Mouse (Mus musculus): ENCODE measurements around the gene 6030445D17Rik.

The 6030445D17Rik gene

GRCm38 (mm10) chr4:136462086-136462838, at the start of gene 6030445D17Rik:
Gene 6030445D17Rik, plus strand, starts transcription at chr4:136462250.
- peak; percentile 76 for DNase-seq

- DNase-seq = no peak
Observed at GRCm38 (mm10) chr4:136415477-136415876, 46.6 kb upstream of the 6030445D17Rik start.

- DNase-seq = peak in 1 of 2 experiments; percentile 13
Observed at GRCm38 (mm10) chr4:136418962-136419361, 43.1 kb upstream of the 6030445D17Rik start.

- no peak for DNase-seq
Observed at GRCm38 (mm10) chr4:136419386-136419785, 42.7 kb upstream of the 6030445D17Rik start.

GRCm38 (mm10) chr4:136423224-136423623, 38.8 kb upstream of the 6030445D17Rik start, which contains the start of gene Htr1d:
Gene Htr1d, plus strand, starts transcription at chr4:136423524.
- DNase-seq = no peak

- peak; percentile 5 to 15 for DNase-seq
Observed at GRCm38 (mm10) chr4:136424120-136424999, 37.7 kb upstream of the 6030445D17Rik start.

GRCm38 (mm10) chr4:136425000-136425288, 37.1 kb upstream of the 6030445D17Rik start:
- peak; percentile 49 to 71 for DNase-seq

- DNase-seq = peak; percentile 9 to 17
Observed at GRCm38 (mm10) chr4:136430609-136431375, 31.3 kb upstream of the 6030445D17Rik start.

GRCm38 (mm10) chr4:136431376-136431693, 30.7 kb upstream of the 6030445D17Rik start:
- DNase-seq = peak; percentile 73 to 84

- no peak for DNase-seq
Observed at GRCm38 (mm10) chr4:136434029-136434428, 28.0 kb upstream of the 6030445D17Rik start.

- DNase-seq = no peak
Observed at GRCm38 (mm10) chr4:136439106-136439505, 22.9 kb upstream of the 6030445D17Rik start.

- DNase-seq = no peak
Observed at GRCm38 (mm10) chr4:136441354-136442043, 20.6 kb upstream of the 6030445D17Rik start.

GRCm38 (mm10) chr4:136444561-136444960, 17.5 kb upstream of the 6030445D17Rik start:
- DNase-seq = no peak

GRCm38 (mm10) chr4:136449795-136450194, 12.3 kb upstream of the 6030445D17Rik start:
- DNase-seq = no peak

GRCm38 (mm10) chr4:136450271-136450670, 11.8 kb upstream of the 6030445D17Rik start:
- no peak for DNase-seq

GRCm38 (mm10) chr4:136451564-136451963, 10.5 kb upstream of the 6030445D17Rik start:
- peak in 1 of 2 experiments; percentile 27 for DNase-seq

- DNase-seq = no peak
Observed at GRCm38 (mm10) chr4:136452286-136452685, 9.8 kb upstream of the 6030445D17Rik start.

GRCm38 (mm10) chr4:136452792-136453191, 9.3 kb upstream of the 6030445D17Rik start:
- no peak for DNase-seq

- DNase-seq = peak; percentile 84 to 90
Observed at GRCm38 (mm10) chr4:136454850-136455260, 7.2 kb upstream of the 6030445D17Rik start.

- peak; percentile 46 to 49 for DNase-seq
Observed at GRCm38 (mm10) chr4:136456516-136457218, 5.4 kb upstream of the 6030445D17Rik start.

- DNase-seq = no peak
Observed at GRCm38 (mm10) chr4:136458276-136458675, 3.8 kb upstream of the 6030445D17Rik start.

GRCm38 (mm10) chr4:136459210-136459609, 2.8 kb upstream of the 6030445D17Rik start:
- DNase-seq = no peak
